Mouse (Mus musculus) 416B (cell line): Measurements from ENCODE around the gene Pparg.

Experiments used
- DNase-seq: peaks from one replicate; pipeline ENCODE4 v3.0.0; 2011; ENCODE audit warnings: low read depth

Gene Pparg

GRCm38 (mm10) chr6:115361606-115362462 lies 1.1 kb downstream of the Pparg start:
- no peak for DNase-seq

DNA sequence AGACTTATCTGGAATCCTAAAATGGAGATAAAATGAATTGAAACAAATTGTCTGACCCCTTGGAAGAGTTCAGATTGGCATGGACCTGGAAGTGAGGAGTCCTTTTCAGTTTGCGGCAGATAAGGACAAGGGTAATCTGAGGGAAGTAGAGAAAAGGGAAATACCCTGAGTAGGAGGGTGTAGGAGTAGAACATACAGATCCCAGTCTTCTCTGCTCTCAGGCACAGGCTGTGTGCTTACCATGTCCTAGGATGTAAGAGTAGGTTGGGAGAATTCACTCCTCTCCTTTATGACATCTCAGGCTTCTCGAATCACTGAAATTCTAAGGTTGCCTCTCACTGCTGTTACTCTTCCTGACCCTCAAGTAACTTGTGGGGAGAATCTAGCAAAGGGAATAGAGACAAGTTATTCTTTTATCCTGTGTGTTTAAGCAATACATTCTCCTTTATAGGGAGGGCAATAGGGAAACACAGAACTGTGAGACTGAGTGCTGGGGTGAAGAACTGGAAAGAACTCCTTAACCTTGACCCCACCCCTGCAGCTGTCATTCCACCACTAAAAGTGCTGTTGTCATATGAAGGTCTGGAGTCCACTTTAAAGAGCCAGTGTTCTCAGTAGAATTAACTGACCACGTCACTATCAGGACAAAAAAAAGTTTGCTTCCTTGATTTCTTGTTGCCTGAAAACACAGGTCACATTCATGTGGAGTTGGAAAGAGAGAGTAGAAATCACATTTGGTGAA lies 6.3 kb downstream of the Pparg start:
- DNase-seq, result no peak

DNA sequence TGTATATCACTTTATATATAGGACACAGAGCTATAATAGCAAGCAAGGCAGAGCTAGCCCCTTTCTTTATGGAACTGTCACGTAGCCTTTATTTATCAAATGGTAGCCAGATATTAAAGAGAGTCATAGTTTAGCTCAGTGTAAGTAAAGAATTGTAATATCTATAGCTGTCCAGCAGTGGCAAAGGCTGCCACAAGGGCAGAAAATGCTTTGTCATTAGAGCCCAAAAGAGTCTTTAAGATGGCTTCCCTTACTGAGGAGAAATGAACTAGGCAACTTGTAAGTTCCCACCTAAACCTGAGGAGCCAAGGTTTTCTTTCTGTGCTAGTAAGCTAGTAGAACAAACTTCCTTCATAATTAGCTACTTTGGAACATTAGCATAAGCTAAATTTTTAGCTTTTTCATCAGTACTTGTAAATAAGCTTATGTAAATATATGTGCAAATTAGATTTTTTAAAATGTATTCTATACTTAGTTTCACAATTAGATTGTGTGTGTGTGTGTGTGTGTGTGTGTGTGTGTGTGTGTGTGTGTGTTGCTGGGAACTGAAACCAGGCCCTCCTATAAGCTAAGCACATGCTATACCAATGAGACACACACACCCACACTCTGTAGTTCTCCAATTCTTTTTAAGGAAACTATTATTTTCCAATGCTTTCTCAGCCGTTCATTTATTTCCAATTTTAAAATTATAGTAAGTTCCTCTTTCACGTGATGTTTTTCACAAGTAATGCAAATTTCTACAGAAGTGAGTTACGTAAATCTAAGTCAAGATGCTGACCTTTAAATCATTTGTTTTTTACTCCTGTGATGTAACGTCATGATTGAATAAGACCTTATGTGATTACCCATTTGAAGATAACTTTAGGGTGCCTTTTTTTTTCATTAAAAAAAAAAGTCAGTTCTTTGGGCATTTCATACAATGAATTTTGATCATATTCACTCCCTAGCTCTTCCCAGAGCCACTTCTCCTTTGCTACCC lies 14.4 kb downstream of the Pparg start:
- DNase-seq, result peak; percentile 32

DNA sequence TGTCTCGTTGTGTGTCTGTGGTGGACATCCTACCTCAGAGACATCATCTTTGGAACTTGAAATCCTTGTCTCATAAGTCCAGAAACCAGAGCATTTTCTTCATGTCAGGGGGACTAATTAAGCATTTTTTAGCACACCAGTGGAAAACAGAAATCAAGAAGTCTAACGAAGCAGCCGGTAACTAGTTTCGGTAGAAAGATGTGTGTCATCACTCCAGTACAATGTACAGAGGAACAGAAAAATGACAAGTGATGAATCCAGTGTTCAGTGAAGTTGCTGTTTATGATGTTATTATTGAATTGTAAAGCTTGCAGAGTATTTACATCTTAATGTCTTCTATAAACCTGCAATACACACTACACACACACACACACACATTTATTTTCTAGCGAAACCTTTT lies 19.8 kb downstream of the Pparg start:
- no peak for DNase-seq

GRCm38 (mm10) chr6:115382712-115383111 lies 22.0 kb downstream of the Pparg start:
- DNase-seq, result no peak

- no peak for DNase-seq
These were observed 29.3 kb downstream of the Pparg start for GRCm38 (mm10) chr6:115389945-115390540.

- DNase-seq, result no peak
These were observed 36.2 kb downstream of the Pparg start for GRCm38 (mm10) chr6:115396911-115397310.

DNA sequence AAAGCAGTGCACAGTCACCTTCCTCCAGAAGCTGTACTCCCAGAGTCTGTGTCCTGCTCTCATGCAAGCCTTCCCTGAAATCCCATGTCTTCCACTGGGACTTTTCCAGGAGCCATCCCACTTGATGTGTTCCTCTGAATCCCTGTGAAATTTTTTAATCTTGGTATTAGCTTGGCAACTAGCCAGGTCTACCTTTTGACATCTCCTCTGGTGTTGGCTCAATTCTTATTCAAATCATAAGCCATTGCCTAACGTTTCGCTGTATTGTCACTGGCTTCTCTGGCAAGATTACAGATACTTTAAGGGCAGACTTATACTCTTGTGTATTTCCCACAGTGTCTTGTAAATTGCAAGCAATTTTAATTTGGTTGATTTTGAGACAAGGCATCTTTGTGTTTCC lies 43.6 kb downstream of the Pparg start:
- no peak for DNase-seq

- no peak for DNase-seq
These were observed 50.7 kb downstream of the Pparg start for GRCm38 (mm10) chr6:115411477-115411876.

DNA sequence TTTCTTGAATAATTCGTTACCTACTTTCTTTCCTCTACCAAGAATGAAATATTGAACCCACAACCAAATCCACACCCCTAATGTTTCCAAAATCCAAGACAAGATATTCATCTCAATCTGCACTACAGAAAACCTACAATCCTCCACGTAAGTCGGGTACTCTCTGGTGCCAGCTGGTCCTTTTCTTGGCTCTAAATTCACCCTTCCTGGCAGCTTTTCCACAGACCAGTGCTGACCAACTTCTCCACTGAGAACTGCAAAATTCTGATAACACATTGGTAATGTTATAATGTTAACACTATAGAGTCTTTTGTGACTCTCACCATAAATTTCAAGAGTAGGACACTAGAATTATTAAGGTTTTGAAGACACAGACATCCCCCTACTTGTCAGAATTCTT lies 57.4 kb downstream of the Pparg start:
- no peak for DNase-seq

DNA sequence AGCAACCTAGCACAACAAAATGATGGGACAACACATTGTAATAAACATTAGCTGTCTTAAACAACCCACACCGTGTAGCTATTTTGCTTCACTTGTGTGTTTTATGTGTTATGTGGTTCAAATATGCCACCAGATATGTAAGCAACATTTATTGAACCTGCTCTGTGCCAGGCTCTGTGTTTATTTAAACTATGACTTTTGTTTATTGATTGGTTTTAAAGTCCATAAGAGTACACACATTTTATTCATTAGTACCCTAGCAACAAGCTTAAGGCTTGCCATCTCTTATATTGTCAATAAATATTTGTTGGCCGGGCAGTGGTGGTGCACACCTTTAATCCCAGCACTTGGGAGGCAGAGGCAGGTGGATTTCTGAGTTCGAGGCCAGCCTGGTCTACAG lies 58.2 kb downstream of the Pparg start:
- DNase-seq, result no peak

- peak; percentile 68 for DNase-seq
These were observed 60.2 kb downstream of the Pparg start for GRCm38 (mm10) chr6:115420963-115421362.

- DNase-seq, result peak; percentile 54
These were observed 60.9 kb downstream of the Pparg start for GRCm38 (mm10) chr6:115421665-115422064.

- DNase-seq, result peak; percentile 53
These were observed 63.7 kb downstream of the Pparg start for GRCm38 (mm10) chr6:115424433-115424832.

GRCm38 (mm10) chr6:115432726-115433125 lies 72.0 kb downstream of the Pparg start:
- no peak for DNase-seq

GRCm38 (mm10) chr6:115434054-115434453 lies 73.3 kb downstream of the Pparg start:
- peak; percentile 89 for DNase-seq

- no peak for DNase-seq
These were observed 74.1 kb downstream of the Pparg start for GRCm38 (mm10) chr6:115434816-115435215.

DNA sequence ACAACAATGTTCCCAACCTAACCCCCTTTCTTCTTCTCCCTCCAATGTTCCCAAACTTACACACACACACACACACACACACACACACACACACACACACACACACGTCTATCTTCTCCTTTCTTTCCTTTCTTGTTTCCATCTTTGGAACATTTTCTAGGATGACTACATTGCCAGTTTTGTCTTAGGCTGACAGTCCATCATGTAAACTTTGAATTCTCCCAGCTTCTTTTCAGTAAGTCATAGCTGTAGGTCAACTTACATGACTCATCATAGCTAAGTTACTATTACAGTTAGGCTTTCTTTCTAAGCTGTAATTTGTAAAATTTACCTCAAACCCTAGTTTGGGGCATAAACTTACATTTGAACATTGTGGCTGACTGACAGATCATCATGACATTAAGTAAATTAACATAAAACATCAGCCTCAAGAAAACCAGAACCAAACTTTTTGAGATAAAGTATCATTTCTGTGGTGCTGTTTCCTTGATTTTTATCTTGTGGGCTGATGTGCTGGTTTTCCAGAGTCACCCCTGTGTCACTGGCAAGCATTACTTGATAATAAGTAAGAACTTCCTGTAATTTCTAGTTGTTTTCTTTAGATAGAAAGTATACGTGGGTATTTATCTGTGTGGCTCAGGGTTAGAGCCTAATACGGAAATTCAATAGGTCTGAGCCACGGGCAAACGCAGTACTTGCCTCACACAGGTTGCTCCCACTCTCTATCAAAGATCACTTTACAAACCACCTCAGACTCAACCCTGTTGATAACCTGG lies 79.7 kb downstream of the Pparg start:
- DNase-seq, result peak; percentile 91

DNA sequence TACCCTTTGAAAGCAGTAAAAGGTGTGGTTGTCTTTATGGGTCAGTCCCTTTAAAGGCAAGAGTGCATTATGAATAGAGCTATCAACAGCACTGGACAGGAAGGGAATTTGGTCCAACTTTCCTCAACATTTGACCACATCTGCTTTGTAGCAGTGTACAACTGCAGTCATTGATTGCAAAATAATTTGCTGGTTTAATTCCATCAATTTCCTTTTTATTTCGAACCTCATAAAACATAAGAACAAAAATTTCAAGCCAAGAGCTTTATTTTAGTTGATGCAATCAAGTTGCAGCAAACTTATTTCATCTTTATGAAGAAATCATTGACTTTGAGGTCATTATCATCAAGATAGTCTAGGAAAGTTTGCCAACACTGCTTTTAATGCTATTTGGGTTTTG lies 91.8 kb downstream of the Pparg start:
- no peak for DNase-seq

DNA sequence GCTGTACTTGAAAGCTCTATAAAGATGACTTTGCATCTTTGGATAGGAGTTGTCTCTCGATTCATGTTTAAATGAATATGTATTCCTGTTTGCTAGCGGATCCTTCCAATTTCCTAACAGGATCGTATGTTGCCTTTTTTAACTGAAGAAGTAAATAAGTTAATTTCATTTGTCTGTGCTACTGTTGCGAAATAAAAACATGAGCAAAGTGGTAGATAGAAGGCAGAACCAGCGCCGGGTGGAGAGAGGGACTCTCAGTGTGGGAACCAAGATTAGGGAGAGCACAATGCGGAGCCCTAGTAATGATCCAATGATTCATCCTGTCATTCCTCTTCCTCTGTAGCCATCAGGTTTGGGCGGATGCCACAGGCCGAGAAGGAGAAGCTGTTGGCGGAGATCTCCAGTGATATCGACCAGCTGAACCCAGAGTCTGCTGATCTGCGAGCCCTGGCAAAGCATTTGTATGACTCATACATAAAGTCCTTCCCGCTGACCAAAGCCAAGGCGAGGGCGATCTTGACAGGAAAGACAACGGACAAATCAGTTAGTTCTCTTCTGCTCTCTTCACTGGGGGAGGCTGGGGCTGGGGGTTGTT lies 102.1 kb downstream of the Pparg start:
- DNase-seq, result peak; percentile 97

DNA sequence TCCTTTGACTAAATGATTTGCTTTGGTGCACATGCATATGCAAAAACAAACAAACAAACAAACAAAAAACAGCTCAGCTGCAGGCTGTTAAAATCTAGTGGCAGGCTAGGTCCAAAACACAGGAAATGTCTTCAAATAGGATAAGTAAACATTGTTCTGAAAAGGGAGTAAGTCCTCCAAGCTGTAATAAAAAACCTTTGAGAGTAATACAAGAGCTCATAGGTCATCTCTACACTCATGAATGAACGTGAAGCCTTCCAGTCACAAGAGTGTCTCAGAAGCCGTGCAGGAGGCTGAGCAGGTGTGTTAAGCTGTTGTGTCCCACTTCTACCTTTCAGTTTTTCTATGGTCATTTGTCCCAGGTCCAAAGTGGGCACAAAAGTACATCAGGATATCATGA lies 102.6 kb downstream of the Pparg start:
- DNase-seq, result no peak
